Mouse (Mus musculus) forebrain, embryonic 14.5 days (tissue): ENCODE measurements around the gene Lrrn2. TPM values are rescaled to one million over a fixed set of nuclear protein-coding genes. Genes with fewer than 3 reads are reported as not detected.

ENCODE experiments used
- ATAC-seq: fragments of 200-750 bp; cut with Nextera tagmentation; 2 replicates; pipeline ENCODE4 v1.8.0; 2017; ENCODE audit warnings: mild to moderate bottlenecking, moderate library complexity
- DNase-seq: peaks from one replicate; pipeline ENCODE4 v3.0.0-alpha.2; 2015; ENCODE audit warnings: low spot score
- H3K27ac ChIP-seq: fragments of 300-500 bp; sonication (generic); 2 replicates; pipeline ENCODE4 v1.5.1; 2014; ENCODE audit warnings: low read depth, mild to moderate bottlenecking, control low read depth, low read length, moderate library complexity
- H3K27me3 ChIP-seq: fragments of 300-500 bp; sonication (generic); replicated peaks from 2 replicates; pipeline ENCODE4 v1.6.1; 2014; ENCODE audit warnings: low read length, control low read depth, mixed read lengths; ENCODE audit not compliant: control insufficient read depth, insufficient read depth
- H3K36me3 ChIP-seq: fragments of 300-500 bp; sonication (generic); 2 replicates; pipeline ENCODE4 v1.6.1; 2014; ENCODE audit warnings: low read length, control low read depth; ENCODE audit not compliant: control insufficient read depth, insufficient read depth
- H3K4me1 ChIP-seq: fragments of 300-500 bp; sonication (generic); 2 replicates; pipeline ENCODE4 v1.6.1; 2014; ENCODE audit warnings: antibody characterized with exemption, low read length, control low read depth; ENCODE audit not compliant: control insufficient read depth, insufficient read depth
- H3K4me2 ChIP-seq: fragments of 300-500 bp; sonication (generic); 2 replicates; pipeline ENCODE4 v1.6.1; 2014; ENCODE audit warnings: mild to moderate bottlenecking, control low read depth, low read length
- H3K4me3 ChIP-seq: fragments of 300-500 bp; sonication (generic); 2 replicates; pipeline ENCODE4 v1.5.1; 2014; ENCODE audit warnings: low read depth, low read length, control low read depth
- H3K9ac ChIP-seq: fragments of 300-500 bp; sonication (generic); 2 replicates; pipeline ENCODE4 v1.6.1; 2014; ENCODE audit warnings: mild to moderate bottlenecking, low read length, control low read depth, moderate library complexity
- H3K9me3 ChIP-seq: fragments of 300-500 bp; sonication (generic); replicated peaks from 2 replicates; pipeline ENCODE4 v1.6.1; 2016; ENCODE audit warnings: low read length, control low read depth, mixed read lengths; ENCODE audit not compliant: control insufficient read depth
- WGBS: fragments of 180-500 bp; shearing (Covaris S2); extraction: QIAGEN DNeasy Blood & Tissue Kit; methylation state at CpG from one replicate; pipeline ENCODE4 v1.1.7; 2014; 5-methylcytosine and 5-hydroxymethylcytosine counted together
- polyA plus RNA-seq: library from polyadenylated mRNA; unstranded; fragments of >200 nt; fragmentation: Nextera tagmentation; extraction: Ambion mirVana; gene quantifications from 2 replicates; pipeline ENCODE4 v1.2.1, GENCODE M21; 2014

Lrrn2 gene
- polyA plus RNA-seq, 1 experiment from 2014 or later: 25.2 TPM

- 94% methylated on average over 8 of the region's 8 CpGs for WGBS
- DNase-seq: no peak
These were observed 34.3 kb upstream of the Lrrn2 start for GRCm38 (mm10) chr1:132845766-132846165.

GRCm38 (mm10) chr1:132850809-132851208, 29.3 kb upstream of the Lrrn2 start:
- H3K36me3 ChIP-seq: no peaks in the 10 kb centered on the region
- no peaks in the 10 kb centered on the region; the same call in 1 of the 2 replicates for H3K4me1 ChIP-seq
- no peak overlapping the region for H3K4me3 ChIP-seq
- H3K9me3 ChIP-seq: 0 out of 2 replicates have a peak, but pooled peaks cover 5% of the 10 kb centered on the region
- no peak overlapping the region for H3K27ac ChIP-seq
- ATAC-seq (no peak), DNase-seq (no peak)
- H3K27me3 ChIP-seq: no peaks in the 10 kb centered on the region
- no peak overlapping the region for H3K4me2 ChIP-seq
- H3K9ac ChIP-seq: no peak overlapping the region
- 16% methylated on average over 5 of the region's 5 CpGs for WGBS

More at GRCm38 (mm10) chr1:132845766-132846165, 34.3 kb upstream of the Lrrn2 start:
- Histone ChIP-seq H3K36me3 (no peaks in the 10 kb centered on the region), H3K4me1 (no peaks in the 10 kb centered on the region), H3K4me3 (no peak overlapping the region), H3K9ac (no peak overlapping the region), H3K9me3 (0 out of 2 replicates have a peak, but pooled peaks cover 5% of the 10 kb centered on the region), H3K27me3 (no peaks in the 10 kb centered on the region), H3K27ac (no peak overlapping the region), H3K4me2 (no peak overlapping the region)
- ATAC-seq: no peak

GRCm38 (mm10) chr1:132851296-132851695, 28.8 kb upstream of the Lrrn2 start:
- H3K9me3 ChIP-seq: 0 out of 2 replicates have a peak, but pooled peaks cover 5% of the 10 kb centered on the region
- ATAC-seq: no peak
- no peaks in the 10 kb centered on the region for H3K36me3 ChIP-seq
- 80% methylated on average over 2 of the region's 2 CpGs for WGBS
- H3K4me2 ChIP-seq: no peak overlapping the region
- H3K9ac ChIP-seq: no peak overlapping the region
- no peaks in the 10 kb centered on the region for H3K27me3 ChIP-seq
- no peak for DNase-seq
- no peaks in the 10 kb centered on the region; the same call in 1 of the 2 replicates for H3K4me1 ChIP-seq
- no peak overlapping the region for H3K27ac ChIP-seq
- H3K4me3 ChIP-seq: no peak overlapping the region

GRCm38 (mm10) chr1:132851771-132852170, 28.3 kb upstream of the Lrrn2 start:
- H3K9me3 ChIP-seq: 0 out of 2 replicates have a peak, but pooled peaks cover 5% of the 10 kb centered on the region
- no peak overlapping the region for H3K4me2 ChIP-seq
- no peaks in the 10 kb centered on the region for H3K36me3 ChIP-seq
- no peaks in the 10 kb centered on the region for H3K27me3 ChIP-seq
- DNase-seq: peak; percentile 45
- no peaks in the 10 kb centered on the region; the same call in 1 of the 2 replicates for H3K4me1 ChIP-seq
- WGBS: 43% methylated on average over 4 of the region's 4 CpGs
- H3K9ac ChIP-seq: no peak overlapping the region
- H3K27ac ChIP-seq: no peak overlapping the region
- H3K4me3 ChIP-seq: no peak overlapping the region
- no peak for ATAC-seq

GRCm38 (mm10) chr1:132853312-132853711, 26.8 kb upstream of the Lrrn2 start:
- H3K9me3 ChIP-seq: no peaks in the 10 kb centered on the region
- H3K4me1 ChIP-seq: peaks cover 3% of the 10 kb centered on the region
- WGBS: 37% methylated on average over 8 of the region's 8 CpGs
- H3K27me3 ChIP-seq: no peaks in the 10 kb centered on the region
- DNase-seq: peak; percentile 52
- ATAC-seq: peak; percentile 71; the same call in 1 of the 2 replicates
- no peak overlapping the region for H3K4me2 ChIP-seq
- no peak overlapping the region for H3K9ac ChIP-seq
- H3K4me3 ChIP-seq: no peak overlapping the region
- H3K27ac ChIP-seq: 0 out of 2 replicates have a peak overlapping the region, but pooled peaks have one; percentile 21
- H3K36me3 ChIP-seq: no peaks in the 10 kb centered on the region

GRCm38 (mm10) chr1:132858516-132859383, 21.3 kb upstream of the Lrrn2 start:
- Histone ChIP-seq H3K9ac (no peak overlapping the region), H3K4me2 (no peak overlapping the region)
- 15% methylated on average over 5 of the region's 5 CpGs for WGBS

GRCm38 (mm10) chr1:132864220-132864619, 15.9 kb upstream of the Lrrn2 start:
- Histone ChIP-seq H3K9me3 (no peaks in the 10 kb centered on the region), H3K4me3 (no peak overlapping the region), H3K4me2 (no peak overlapping the region), H3K27me3 (no peaks in the 10 kb centered on the region), H3K9ac (no peak overlapping the region), H3K27ac (no peak overlapping the region), H3K36me3 (no peaks in the 10 kb centered on the region), H3K4me1 (peaks cover under 1% of the 10 kb centered on the region; the same call in 1 of the 2 replicates)
- ATAC-seq (no peak), DNase-seq (no peak)
- 80% methylated on average over 2 of the region's 2 CpGs for WGBS

More at GRCm38 (mm10) chr1:132858516-132859383, 21.3 kb upstream of the Lrrn2 start:
- Histone ChIP-seq H3K4me1 (peaks cover 12% of the 10 kb centered on the region), H3K27me3 (no peaks in the 10 kb centered on the region), H3K9me3 (no peaks in the 10 kb centered on the region), H3K27ac (peak overlapping the region; percentile 53; the same call in 1 of the 2 replicates), H3K4me3 (no peak overlapping the region), H3K36me3 (no peaks in the 10 kb centered on the region)
- peak; percentile 84 for DNase-seq
- peak; percentile 83 for ATAC-seq

- Histone ChIP-seq H3K4me3 (no peak overlapping the region), H3K27me3 (no peaks in the 10 kb centered on the region), H3K9ac (no peak overlapping the region), H3K27ac (no peak overlapping the region), H3K9me3 (no peaks in the 10 kb centered on the region), H3K4me1 (no peaks in the 10 kb centered on the region), H3K36me3 (no peaks in the 10 kb centered on the region), H3K4me2 (no peak overlapping the region)
- DNase-seq (no peak), ATAC-seq (no peak)
- 89% methylated on average over 4 of the region's 4 CpGs for WGBS
These were observed 14.5 kb upstream of the Lrrn2 start for GRCm38 (mm10) chr1:132865585-132865984.

GRCm38 (mm10) chr1:132870327-132870726, 9.7 kb upstream of the Lrrn2 start:
- Histone ChIP-seq H3K4me1 (no peaks in the 10 kb centered on the region), H3K27me3 (no peaks in the 10 kb centered on the region), H3K9ac (no peak overlapping the region), H3K9me3 (no peaks in the 10 kb centered on the region), H3K27ac (no peak overlapping the region), H3K4me3 (no peak overlapping the region), H3K4me2 (no peak overlapping the region), H3K36me3 (no peaks in the 10 kb centered on the region)
- WGBS: 47% methylated on average over 7 of the region's 7 CpGs
- no peak for ATAC-seq
- no peak for DNase-seq
